Mouse (Mus musculus) forebrain, postnatal 0 days (tissue): ENCODE results near the gene Uckl1. TPM values are rescaled to one million over a fixed set of nuclear protein-coding genes. Genes with fewer than 3 reads are reported as not detected.

Experiments used
- ATAC-seq: fragments of 200-750 bp; cut with Nextera tagmentation; 2 replicates; pipeline ENCODE4 v1.8.0; 2017; ENCODE audit warnings: mild to moderate bottlenecking, moderate library complexity
- DNase-seq: peaks from one replicate; pipeline ENCODE4 v3.0.0-alpha.2; 2015
- H3K27ac ChIP-seq: fragments of 300-500 bp; sonication (generic); 2 replicates; pipeline ENCODE4 v1.5.1; 2014; ENCODE audit warnings: low read depth, mild to moderate bottlenecking, antibody characterized with exemption, low read length, moderate library complexity, mixed read lengths
- H3K27me3 ChIP-seq: fragments of 300-500 bp; sonication (generic); 2 replicates; pipeline ENCODE4 v1.6.1; 2014; ENCODE audit warnings: mild to moderate bottlenecking, low read length, mixed read lengths; ENCODE audit not compliant: insufficient read depth
- H3K36me3 ChIP-seq: fragments of 300-500 bp; sonication (generic); 2 replicates; pipeline ENCODE4 v1.6.1; 2014; ENCODE audit warnings: mild to moderate bottlenecking, moderate library complexity; ENCODE audit not compliant: insufficient read depth
- H3K4me1 ChIP-seq: fragments of 300-500 bp; sonication (generic); 2 replicates; pipeline ENCODE4 v1.6.1; 2014; ENCODE audit warnings: antibody characterized with exemption; ENCODE audit not compliant: insufficient read depth
- H3K4me2 ChIP-seq: fragments of 300-500 bp; sonication (generic); 2 replicates; pipeline ENCODE4 v1.6.1; 2014; ENCODE audit warnings: low read depth, mild to moderate bottlenecking, moderate library complexity
- H3K4me3 ChIP-seq: fragments of 300-500 bp; sonication (generic); 2 replicates; pipeline ENCODE4 v1.5.1; 2014; ENCODE audit warnings: low read depth, low read length, mixed read lengths
- H3K9ac ChIP-seq: fragments of 300-500 bp; sonication (generic); 2 replicates; pipeline ENCODE4 v1.6.1; 2014; ENCODE audit warnings: mild to moderate bottlenecking
- H3K9me3 ChIP-seq: fragments of 300-500 bp; sonication (generic); 2 replicates; pipeline ENCODE4 v1.6.1; 2016; ENCODE audit warnings: low read length
- CTCF ChIP-seq: sonication (generic); IDR thresholded peaks from 2 replicates; pipeline ENCODE4 v1.5.1; 2016; ENCODE audit warnings: antibody characterized with exemption, control low read depth, low read depth
- WGBS: fragments of 180-500 bp; shearing (Covaris S2); extraction: QIAGEN DNeasy Blood & Tissue Kit; methylation state at CpG from one replicate; pipeline ENCODE4 v1.1.7; 2014; 5-methylcytosine and 5-hydroxymethylcytosine counted together
- polyA plus RNA-seq: library from polyadenylated mRNA; unstranded; fragments of >200 nt; fragmentation: Nextera tagmentation; extraction: Ambion mirVana; gene quantifications from 2 replicates; pipeline ENCODE4 v1.2.1, GENCODE M21; 2015
- total RNA-seq: library from RNA; depleted of rRNA; stranded (reverse); fragments of >200 nt; gene quantifications from 2 replicates; pipeline ENCODE4 v1.2.3, GENCODE M21; 2014

Uckl1 gene
- total and polyA plus RNA-seq, 2 experiments from 2014 or later: 42.7 to 55.8 TPM

GRCm38 (mm10) chr2:181550233-181550632, 34.5 kb downstream of the Uckl1 start:
- no peak overlapping the region for H3K9ac ChIP-seq
- no peaks in the 10 kb centered on the region for H3K4me1 ChIP-seq
- H3K36me3 ChIP-seq: peaks cover 70% of the 10 kb centered on the region
- DNase-seq (no peak), ATAC-seq (no peak)
- H3K4me3 ChIP-seq: no peak overlapping the region
- no peak for TF ChIP-seq CTCF
- WGBS: 96% methylated on average over 2 of the region's 2 CpGs
- H3K27ac ChIP-seq: no peak overlapping the region
- H3K4me2 ChIP-seq: no peak overlapping the region
- H3K27me3 ChIP-seq: no peaks in the 10 kb centered on the region
- H3K9me3 ChIP-seq: no peaks in the 10 kb centered on the region

- no peaks in the 10 kb centered on the region for H3K27me3 ChIP-seq
- ATAC-seq (no peak), DNase-seq (no peak)
- 94% methylated on average over 5 of the region's 5 CpGs for whole genome bisulfite sequencing
- no peak for TF ChIP-seq CTCF
- no peaks in the 10 kb centered on the region for H3K9me3 ChIP-seq
- peaks cover 69% of the 10 kb centered on the region for H3K36me3 ChIP-seq
- H3K4me3 ChIP-seq: no peak overlapping the region
- no peak overlapping the region for H3K27ac ChIP-seq
- H3K9ac ChIP-seq: no peak overlapping the region
- no peak overlapping the region for H3K4me2 ChIP-seq
- H3K4me1 ChIP-seq: no peaks in the 10 kb centered on the region
Measured at GRCm38 (mm10) chr2:181548682-181549081, 36.0 kb downstream of the Uckl1 start.

- Histone ChIP-seq H3K27me3 (no peaks in the 10 kb centered on the region), H3K4me2 (no peak overlapping the region), H3K9ac (no peak overlapping the region), H3K36me3 (peaks cover 67% of the 10 kb centered on the region), H3K4me1 (no peaks in the 10 kb centered on the region), H3K27ac (no peak overlapping the region), H3K9me3 (no peaks in the 10 kb centered on the region), H3K4me3 (no peak overlapping the region)
- no peak for DNase-seq
- TF ChIP-seq CTCF: no peak
- ATAC-seq: no peak
- WGBS: 74% methylated on average over 1 of the region's 1 CpGs
Measured at GRCm38 (mm10) chr2:181548227-181548626, 36.5 kb downstream of the Uckl1 start.

GRCm38 (mm10) chr2:181546142-181546541, 38.5 kb downstream of the Uckl1 start:
- Histone ChIP-seq H3K4me1 (no peaks in the 10 kb centered on the region), H3K4me2 (no peak overlapping the region), H3K4me3 (no peak overlapping the region), H3K27ac (no peak overlapping the region), H3K9ac (no peak overlapping the region), H3K27me3 (no peaks in the 10 kb centered on the region), H3K9me3 (no peaks in the 10 kb centered on the region), H3K36me3 (peaks cover 47% of the 10 kb centered on the region)
- DNase-seq (no peak), ATAC-seq (no peak)
- WGBS: 96% methylated on average over 7 of the region's 7 CpGs
- no peak for TF ChIP-seq CTCF

- Histone ChIP-seq H3K4me2 (no peak overlapping the region), H3K9ac (no peak overlapping the region), H3K9me3 (no peaks in the 10 kb centered on the region), H3K36me3 (peaks cover 6% of the 10 kb centered on the region; the same call in 1 of the 2 replicates), H3K27ac (no peak overlapping the region), H3K4me1 (no peaks in the 10 kb centered on the region), H3K4me3 (no peak overlapping the region), H3K27me3 (no peaks in the 10 kb centered on the region)
- ATAC-seq (no peak), DNase-seq (no peak)
- TF ChIP-seq CTCF: no peak
- WGBS: 92% methylated on average over 6 of the region's 6 CpGs
Measured at GRCm38 (mm10) chr2:181541761-181542380, 42.8 kb downstream of the Uckl1 start.

- TF ChIP-seq CTCF: no peak
- 70% methylated on average over 2 of the region's 2 CpGs for WGBS
- ATAC-seq: peak; percentile 79
- Histone ChIP-seq H3K9ac (no peak overlapping the region), H3K9me3 (no peaks in the 10 kb centered on the region), H3K27me3 (no peaks in the 10 kb centered on the region), H3K27ac (0 out of 2 replicates have a peak overlapping the region, but pooled peaks have one; percentile 11), H3K36me3 (no peaks in the 10 kb centered on the region), H3K4me1 (no peaks in the 10 kb centered on the region), H3K4me2 (no peak overlapping the region), H3K4me3 (no peak overlapping the region)
- DNase-seq: peak; percentile 19
Measured at GRCm38 (mm10) chr2:181537444-181538047, 47.1 kb downstream of the Uckl1 start.

- no peak for TF ChIP-seq CTCF
- Histone ChIP-seq H3K9ac (no peak overlapping the region), H3K4me1 (no peaks in the 10 kb centered on the region), H3K27me3 (no peaks in the 10 kb centered on the region), H3K4me3 (no peak overlapping the region), H3K27ac (no peak overlapping the region), H3K36me3 (no peaks in the 10 kb centered on the region), H3K9me3 (no peaks in the 10 kb centered on the region), H3K4me2 (no peak overlapping the region)
- DNase-seq: no peak
- no peak for ATAC-seq
- WGBS: 92% methylated on average over 2 of the region's 2 CpGs
Measured at GRCm38 (mm10) chr2:181536410-181536809, 48.3 kb downstream of the Uckl1 start.
